Mouse (Mus musculus) forebrain, embryonic 14.5 days (tissue): ENCODE data around the gene AI987944. TPM values are rescaled to one million over a fixed set of nuclear protein-coding genes. Genes with fewer than 3 reads are reported as not detected.

Source experiments
- ATAC-seq: fragments of 200-750 bp; cut with Nextera tagmentation; 2 replicates; pipeline ENCODE4 v1.8.0; 2017; ENCODE audit warnings: mild to moderate bottlenecking, moderate library complexity
- DNase-seq: peaks from one replicate; pipeline ENCODE4 v3.0.0-alpha.2; 2015; ENCODE audit warnings: low spot score
- H3K27ac ChIP-seq: fragments of 300-500 bp; sonication (generic); 2 replicates; pipeline ENCODE4 v1.5.1; 2014; ENCODE audit warnings: low read depth, mild to moderate bottlenecking, control low read depth, low read length, moderate library complexity
- H3K27me3 ChIP-seq: fragments of 300-500 bp; sonication (generic); replicated peaks from 2 replicates; pipeline ENCODE4 v1.6.1; 2014; ENCODE audit warnings: low read length, control low read depth, mixed read lengths; ENCODE audit not compliant: control insufficient read depth, insufficient read depth
- H3K36me3 ChIP-seq: fragments of 300-500 bp; sonication (generic); 2 replicates; pipeline ENCODE4 v1.6.1; 2014; ENCODE audit warnings: low read length, control low read depth; ENCODE audit not compliant: control insufficient read depth, insufficient read depth
- H3K4me1 ChIP-seq: fragments of 300-500 bp; sonication (generic); 2 replicates; pipeline ENCODE4 v1.6.1; 2014; ENCODE audit warnings: antibody characterized with exemption, low read length, control low read depth; ENCODE audit not compliant: control insufficient read depth, insufficient read depth
- H3K4me2 ChIP-seq: fragments of 300-500 bp; sonication (generic); 2 replicates; pipeline ENCODE4 v1.6.1; 2014; ENCODE audit warnings: mild to moderate bottlenecking, control low read depth, low read length
- H3K4me3 ChIP-seq: fragments of 300-500 bp; sonication (generic); 2 replicates; pipeline ENCODE4 v1.5.1; 2014; ENCODE audit warnings: low read depth, low read length, control low read depth
- H3K9ac ChIP-seq: fragments of 300-500 bp; sonication (generic); 2 replicates; pipeline ENCODE4 v1.6.1; 2014; ENCODE audit warnings: mild to moderate bottlenecking, low read length, control low read depth, moderate library complexity
- H3K9me3 ChIP-seq: fragments of 300-500 bp; sonication (generic); replicated peaks from 2 replicates; pipeline ENCODE4 v1.6.1; 2016; ENCODE audit warnings: low read length, control low read depth, mixed read lengths; ENCODE audit not compliant: control insufficient read depth
- WGBS: fragments of 180-500 bp; shearing (Covaris S2); extraction: QIAGEN DNeasy Blood & Tissue Kit; methylation state at CpG from one replicate; pipeline ENCODE4 v1.1.7; 2014; 5-methylcytosine and 5-hydroxymethylcytosine counted together
- polyA plus RNA-seq: library from polyadenylated mRNA; unstranded; fragments of >200 nt; fragmentation: Nextera tagmentation; extraction: Ambion mirVana; gene quantifications from 2 replicates; pipeline ENCODE4 v1.2.1, GENCODE M21; 2014

AI987944 gene
- 10.1 and 11.2 TPM in 2 replicates for polyA plus RNA-seq

GRCm38 (mm10) chr7:41393048-41393971, at the start of gene AI987944:
AI987944 (minus strand) TSS chr7:41393379.
- no peaks in the 10 kb centered on the region for H3K27me3 ChIP-seq
- WGBS: under 1% methylated on average over 25 of the region's 25 CpGs
- peak; percentile 97 for DNase-seq

GRCm38 (mm10) chr7:41394130-41394529, 951 bp upstream of the AI987944 start:
- no peaks in the 10 kb centered on the region for H3K27me3 ChIP-seq
- no peak overlapping the region; the same call in 1 of the 2 replicates for H3K4me2 ChIP-seq
- H3K27ac ChIP-seq: no peak overlapping the region
- 0 out of 2 replicates have a peak, but pooled peaks have one; percentile 24 for ATAC-seq
- H3K36me3 ChIP-seq: no peaks in the 10 kb centered on the region
- no peak overlapping the region for H3K4me3 ChIP-seq
- H3K9me3 ChIP-seq: no peaks in the 10 kb centered on the region
- H3K9ac ChIP-seq: no peak overlapping the region
- H3K4me1 ChIP-seq: no peaks in the 10 kb centered on the region
- WGBS: 70% methylated on average over 4 of the region's 4 CpGs
- DNase-seq: peak; percentile 1

More at GRCm38 (mm10) chr7:41393048-41393971, at the start of gene AI987944:
- Histone ChIP-seq H3K36me3 (no peaks in the 10 kb centered on the region), H3K4me2 (peak within 1 kb of the TSS; percentile 53), H3K9me3 (no peaks in the 10 kb centered on the region), H3K27ac (peak within 1 kb of the TSS; percentile 75), H3K9ac (peak within 1 kb of the TSS; percentile 62), H3K4me1 (no peaks in the 10 kb centered on the region), H3K4me3 (peak within 1 kb of the TSS; percentile 54)
- peak; percentile 99 for ATAC-seq

Other genes with a start within 250 kb of the AI987944 start
- gene Gm5592, start 239.5 kb downstream of the AI987944 start, polyA plus RNA-seq: not detected in 2 replicates
- 0.24 and 0.28 TPM in 2 replicates for gene Vmn2r57, start 55.3 kb upstream of the AI987944 start, polyA plus RNA-seq
- 0.10 TPM in 1 of 2 replicates, not detected in the other for gene Gm20449, start 106.0 kb upstream of the AI987944 start, polyA plus RNA-seq
- gene AW146154, start 106.5 kb upstream of the AI987944 start, polyA plus RNA-seq: 5.1 and 5.2 TPM in 2 replicates
- gene Gm6871, start 180.3 kb upstream of the AI987944 start, polyA plus RNA-seq: not detected in 2 replicates
- 18.5 and 22.9 TPM in 2 replicates for gene 2610021A01Rik, start 205.9 kb upstream of the AI987944 start, polyA plus RNA-seq
- 27.9 and 30.2 TPM in 2 replicates for gene Zfp788, start 239.8 kb upstream of the AI987944 start, polyA plus RNA-seq